Mouse (Mus musculus) embryonic facial prominence, embryonic 15.5 days (tissue): ENCODE measurements around the gene 5730522E02Rik. TPM values are rescaled to one million over a fixed set of nuclear protein-coding genes. Genes with fewer than 3 reads are reported as not detected.

Experiments used
- ATAC-seq: fragments of 200-750 bp; cut with Nextera tagmentation; 2 replicates; pipeline ENCODE4 v1.8.0; 2017; ENCODE audit warnings: low read depth, moderate TSS enrichment; ENCODE audit not compliant: insufficient number of reproducible peaks, low FRiP score, low TSS enrichment
- H3K27ac ChIP-seq: fragments of 300-500 bp; sonication (generic); replicated peaks from 2 replicates; pipeline ENCODE4 v1.5.1; 2015; ENCODE audit warnings: mild to moderate bottlenecking, inconsistent platforms
- H3K27me3 ChIP-seq: fragments of 300-500 bp; sonication (generic); 2 replicates; pipeline ENCODE4 v1.6.1; 2015; ENCODE audit warnings: inconsistent platforms
- H3K36me3 ChIP-seq: fragments of 300-500 bp; sonication (generic); 2 replicates; pipeline ENCODE4 v1.6.1; 2015; ENCODE audit warnings: mild to moderate bottlenecking, inconsistent platforms
- H3K4me1 ChIP-seq: fragments of 300-500 bp; sonication (generic); 2 replicates; pipeline ENCODE4 v1.6.1; 2015; ENCODE audit warnings: inconsistent platforms
- H3K4me2 ChIP-seq: fragments of 300-500 bp; sonication (generic); replicated peaks from 2 replicates; pipeline ENCODE4 v1.6.1; 2015; ENCODE audit warnings: mild to moderate bottlenecking, inconsistent platforms
- H3K4me3 ChIP-seq: fragments of 300-500 bp; sonication (generic); replicated peaks from 2 replicates; pipeline ENCODE4 v1.5.1; 2015; ENCODE audit warnings: mild to moderate bottlenecking, inconsistent platforms
- H3K9ac ChIP-seq: fragments of 300-500 bp; sonication (generic); 2 replicates; pipeline ENCODE4 v1.6.1; 2015; ENCODE audit warnings: inconsistent platforms
- H3K9me3 ChIP-seq: fragments of 300-500 bp; sonication (generic); replicated peaks from 2 replicates; pipeline ENCODE4 v1.6.1; 2016; ENCODE audit warnings: inconsistent platforms
- WGBS: fragments of 180-500 bp; shearing (Covaris S2); methylation state at CpG from one replicate; pipeline ENCODE4 v1.1.7; 2015; 5-methylcytosine and 5-hydroxymethylcytosine counted together
- polyA plus RNA-seq: library from polyadenylated mRNA; unstranded; fragments of >200 nt; fragmentation: Nextera tagmentation; extraction: Ambion mirVana; gene quantifications from 2 replicates; pipeline ENCODE4 v1.2.1, GENCODE M21; 2015

Gene 5730522E02Rik
- polyA plus RNA-seq, 1 experiment from 2014 or later: 3.8 TPM

DNA sequence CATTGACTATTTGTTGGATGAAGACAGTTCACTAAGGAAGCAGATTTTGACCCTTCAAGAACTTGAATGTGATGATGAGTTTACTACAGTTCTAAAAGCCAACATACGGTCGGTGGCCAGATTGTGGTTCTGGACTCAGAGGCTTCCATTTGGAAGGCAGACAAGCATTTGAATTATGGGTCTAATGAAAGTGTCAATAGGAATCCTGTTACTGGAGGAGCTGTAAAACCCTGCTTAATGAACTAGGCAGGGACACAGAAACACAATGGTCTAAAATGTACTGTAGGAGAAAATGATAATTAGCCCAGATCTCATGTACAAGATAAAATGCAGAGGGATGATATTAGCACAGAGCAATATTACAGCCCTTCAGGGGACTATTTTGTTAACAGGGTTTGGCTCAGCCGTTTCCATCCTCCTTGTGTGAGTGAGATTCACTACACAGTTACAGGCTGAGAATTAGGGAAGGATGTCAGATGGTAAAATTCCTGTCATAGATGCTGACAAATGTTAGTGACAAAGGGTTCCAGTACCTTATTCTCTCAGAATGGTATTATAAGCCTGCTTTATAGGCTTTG is 439.5 kb downstream of the 5730522E02Rik start:
- Histone ChIP-seq H3K4me1 (no peaks in the 10 kb centered on the region), H3K36me3 (no peaks in the 10 kb centered on the region), H3K27ac (no peak overlapping the region), H3K27me3 (no peaks in the 10 kb centered on the region), H3K9me3 (no peaks in the 10 kb centered on the region), H3K4me2 (no peak overlapping the region), H3K9ac (no peak overlapping the region), H3K4me3 (no peak overlapping the region)
- WGBS: 85% methylated on average over 3 of the region's 3 CpGs
- no peak for ATAC-seq

DNA sequence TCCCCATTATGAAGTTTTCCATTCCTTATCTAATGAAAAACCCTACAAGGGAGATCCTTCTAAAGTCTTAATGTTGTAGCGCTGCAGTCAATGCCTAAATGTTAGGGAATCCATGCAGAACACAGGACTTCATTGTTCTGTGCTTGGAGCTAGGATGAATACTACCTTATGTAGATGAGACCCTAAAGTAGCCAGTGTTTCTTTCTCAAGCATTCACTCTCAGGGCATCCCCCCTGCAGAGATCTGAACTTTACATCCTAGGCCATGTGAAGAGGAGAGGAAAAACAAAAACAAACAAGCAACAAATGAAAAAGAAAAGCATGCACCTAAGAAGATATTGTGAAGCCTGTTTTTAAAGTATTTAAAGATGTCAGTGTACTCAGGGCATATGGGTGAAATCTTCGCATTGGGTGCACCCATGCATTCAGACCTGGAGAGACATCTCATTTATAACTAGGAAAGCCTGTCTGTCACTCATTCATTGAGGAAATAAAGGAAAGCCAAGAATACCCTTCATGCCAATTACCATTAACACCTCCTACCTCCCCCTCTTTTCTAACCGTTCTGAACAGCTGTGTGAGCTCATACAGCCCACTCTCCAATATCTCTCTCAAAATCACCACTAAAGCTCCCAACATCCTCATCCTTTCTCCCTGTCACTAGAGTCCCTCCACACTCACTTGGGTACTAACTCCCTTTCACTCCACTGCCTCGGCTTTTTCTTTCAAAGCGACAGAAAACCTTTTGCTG is 442.8 kb downstream of the 5730522E02Rik start:
- WGBS: 62% methylated on average over 5 of the region's 5 CpGs
- no peaks in the 10 kb centered on the region for H3K36me3 ChIP-seq
- no peak overlapping the region for H3K9ac ChIP-seq
- no peak overlapping the region for H3K4me2 ChIP-seq
- no peak overlapping the region for H3K4me3 ChIP-seq
- no peaks in the 10 kb centered on the region for H3K4me1 ChIP-seq
- no peak overlapping the region for H3K27ac ChIP-seq
- ATAC-seq: no peak
- no peaks in the 10 kb centered on the region for H3K27me3 ChIP-seq
- no peaks in the 10 kb centered on the region for H3K9me3 ChIP-seq

DNA sequence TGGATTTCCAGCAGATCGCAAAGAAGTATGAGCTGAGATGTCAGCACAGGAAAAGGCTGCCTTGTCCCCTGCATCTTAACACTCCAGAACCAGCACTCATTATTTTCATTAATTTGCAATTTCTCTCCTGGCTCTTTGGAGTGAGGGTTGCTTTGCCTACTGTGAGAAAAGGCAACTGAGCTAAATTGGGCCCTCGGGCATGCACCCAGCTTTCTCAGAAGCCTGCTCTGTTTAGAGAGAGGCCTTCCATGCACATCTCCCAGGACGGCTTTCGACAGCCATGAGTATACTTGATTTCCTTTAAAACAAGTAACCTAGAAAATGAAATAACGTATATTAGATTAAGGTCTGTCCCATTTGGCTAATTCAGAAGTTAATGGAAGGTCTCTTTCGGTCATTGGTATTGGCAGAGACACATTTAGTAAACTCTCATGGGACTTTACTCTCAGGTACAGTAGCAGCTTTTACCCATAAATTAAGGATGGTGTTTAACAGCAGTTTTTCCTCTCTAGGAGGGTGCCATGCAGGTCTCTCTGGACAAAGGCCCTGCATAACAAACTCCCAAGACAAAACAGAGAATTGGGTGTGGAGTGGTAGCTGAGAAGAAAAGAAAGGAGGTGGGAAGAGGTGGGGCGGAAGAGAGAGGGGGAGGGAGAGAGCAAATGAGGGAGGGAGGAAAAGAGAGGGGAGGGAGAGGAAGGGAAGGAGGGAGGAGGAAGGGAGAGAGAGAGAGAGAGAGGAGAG is 457.2 kb downstream of the 5730522E02Rik start:
- Histone ChIP-seq H3K36me3 (no peaks in the 10 kb centered on the region), H3K4me2 (no peak overlapping the region), H3K9me3 (no peaks in the 10 kb centered on the region), H3K27ac (no peak overlapping the region), H3K27me3 (no peaks in the 10 kb centered on the region), H3K9ac (no peak overlapping the region), H3K4me3 (no peak overlapping the region), H3K4me1 (no peaks in the 10 kb centered on the region)
- 70% methylated on average over 7 of the region's 7 CpGs for WGBS
- ATAC-seq: no peak

DNA sequence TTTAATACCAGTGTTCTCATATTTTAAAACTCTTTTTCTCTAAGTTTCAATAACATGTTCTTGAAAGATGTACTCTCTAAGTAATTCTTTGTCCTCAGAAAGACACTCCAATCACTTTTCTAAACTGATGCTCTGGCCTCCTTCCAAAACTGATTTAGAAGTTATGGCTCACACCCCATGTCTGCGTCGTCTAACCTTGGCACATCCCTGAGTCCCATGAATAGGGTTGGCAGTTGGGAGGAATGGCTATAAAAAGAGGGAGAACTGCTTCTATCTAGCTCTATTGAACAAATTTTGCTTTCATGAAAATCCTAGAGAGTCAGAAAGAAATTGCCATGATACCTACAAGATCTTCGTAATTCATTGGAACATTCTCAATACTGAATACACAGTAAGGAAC is 458.1 kb downstream of the 5730522E02Rik start:
- Histone ChIP-seq H3K27me3 (no peaks in the 10 kb centered on the region), H3K9ac (no peak overlapping the region), H3K9me3 (no peaks in the 10 kb centered on the region), H3K4me3 (no peak overlapping the region), H3K4me1 (no peaks in the 10 kb centered on the region), H3K27ac (no peak overlapping the region), H3K36me3 (no peaks in the 10 kb centered on the region), H3K4me2 (no peak overlapping the region)
- WGBS: 80% methylated on average over 3 of the region's 3 CpGs
- ATAC-seq: no peak

DNA sequence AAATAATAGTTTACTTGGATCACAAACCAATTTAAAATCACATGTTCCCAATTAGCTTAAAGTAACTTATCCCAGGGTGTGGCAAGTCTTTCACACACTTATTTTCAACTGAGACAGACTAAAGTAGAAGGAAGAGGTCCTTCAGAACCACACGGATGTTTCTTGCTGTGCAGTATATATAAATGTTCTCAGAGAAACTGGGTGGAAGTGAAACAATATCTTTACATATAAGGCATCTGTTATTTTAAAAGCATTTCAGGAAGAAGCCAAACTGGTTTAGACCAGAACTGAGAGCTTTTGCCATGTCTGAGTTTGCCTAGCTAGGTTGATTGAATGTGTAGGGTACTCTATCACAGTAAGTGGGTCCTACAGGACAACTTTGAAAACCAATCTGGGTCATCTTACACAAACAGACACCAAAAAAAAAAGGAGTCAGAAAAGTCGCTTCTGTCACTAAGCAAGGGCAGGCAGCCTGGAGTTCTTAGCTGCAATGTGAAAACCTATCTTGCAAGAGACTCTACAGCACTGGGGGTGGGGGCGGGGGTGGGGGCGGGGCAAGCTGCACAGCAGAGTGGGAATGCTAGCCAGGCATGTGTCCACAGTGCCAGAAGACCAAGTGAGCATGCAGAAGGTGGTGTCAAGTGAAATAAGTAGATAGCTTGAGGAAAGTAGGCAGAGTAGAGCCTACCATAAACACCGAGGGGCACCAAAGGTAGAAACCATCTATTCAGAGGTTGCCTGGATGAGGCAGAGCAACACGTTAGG is 463.3 kb downstream of the 5730522E02Rik start:
- H3K4me3 ChIP-seq: no peak overlapping the region
- H3K36me3 ChIP-seq: no peaks in the 10 kb centered on the region
- 51% methylated on average over 6 of the region's 6 CpGs for WGBS
- no peak overlapping the region for H3K9ac ChIP-seq
- H3K27me3 ChIP-seq: no peaks in the 10 kb centered on the region
- no peaks in the 10 kb centered on the region for H3K4me1 ChIP-seq
- H3K9me3 ChIP-seq: no peaks in the 10 kb centered on the region
- no peak overlapping the region for H3K27ac ChIP-seq
- H3K4me2 ChIP-seq: no peak overlapping the region
- ATAC-seq: no peak

DNA sequence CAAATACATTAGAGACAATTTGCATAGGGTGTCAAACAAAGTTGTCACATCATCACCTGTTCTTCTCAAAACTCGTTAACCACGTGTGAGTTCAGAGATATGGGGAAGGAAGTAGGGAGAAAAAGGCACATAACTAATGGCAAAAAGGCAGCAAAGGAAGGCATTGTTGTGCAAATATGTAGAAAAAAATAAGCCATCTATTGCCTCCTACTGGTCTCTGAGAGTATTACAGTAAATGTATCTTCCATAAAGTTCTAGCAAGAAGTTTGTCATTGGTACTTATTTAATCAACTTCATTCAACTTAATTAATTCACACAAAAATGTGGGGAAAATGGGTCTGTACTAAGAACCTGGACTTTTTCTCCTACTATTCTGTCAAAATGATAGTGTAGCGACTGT is 466.9 kb downstream of the 5730522E02Rik start:
- no peak overlapping the region for H3K4me3 ChIP-seq
- no peaks in the 10 kb centered on the region for H3K4me1 ChIP-seq
- WGBS: 92% methylated on average over 3 of the region's 3 CpGs
- H3K4me2 ChIP-seq: no peak overlapping the region
- no peaks in the 10 kb centered on the region for H3K27me3 ChIP-seq
- H3K36me3 ChIP-seq: no peaks in the 10 kb centered on the region
- no peak overlapping the region for H3K9ac ChIP-seq
- no peak overlapping the region for H3K27ac ChIP-seq
- H3K9me3 ChIP-seq: no peaks in the 10 kb centered on the region
- no peak for ATAC-seq

DNA sequence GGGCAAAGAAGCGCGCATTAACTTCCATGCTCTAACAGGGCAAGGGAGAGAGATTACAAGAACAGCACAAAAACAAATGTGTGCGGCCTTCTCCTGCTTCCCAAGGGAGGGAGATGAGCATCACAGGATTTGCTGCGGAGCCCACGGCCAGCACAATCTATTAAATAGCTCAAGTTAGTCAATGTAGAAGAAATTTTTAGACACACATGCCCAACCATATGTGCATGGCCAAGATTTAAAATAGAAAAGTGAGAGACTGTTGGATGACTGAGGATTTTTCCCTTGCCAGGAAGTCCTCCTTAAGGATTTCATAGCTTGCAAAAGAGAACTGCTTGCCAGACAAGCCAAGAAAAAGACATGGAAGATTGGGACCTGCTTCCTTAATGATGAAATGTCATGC is 473.3 kb downstream of the 5730522E02Rik start:
- no peak for ATAC-seq
- no peaks in the 10 kb centered on the region for H3K27me3 ChIP-seq
- H3K4me3 ChIP-seq: no peak overlapping the region
- H3K36me3 ChIP-seq: no peaks in the 10 kb centered on the region
- H3K4me1 ChIP-seq: no peaks in the 10 kb centered on the region
- no peaks in the 10 kb centered on the region for H3K9me3 ChIP-seq
- no peak overlapping the region for H3K4me2 ChIP-seq
- no peak overlapping the region for H3K9ac ChIP-seq
- 67% methylated on average over 5 of the region's 5 CpGs for WGBS
- H3K27ac ChIP-seq: no peak overlapping the region

DNA sequence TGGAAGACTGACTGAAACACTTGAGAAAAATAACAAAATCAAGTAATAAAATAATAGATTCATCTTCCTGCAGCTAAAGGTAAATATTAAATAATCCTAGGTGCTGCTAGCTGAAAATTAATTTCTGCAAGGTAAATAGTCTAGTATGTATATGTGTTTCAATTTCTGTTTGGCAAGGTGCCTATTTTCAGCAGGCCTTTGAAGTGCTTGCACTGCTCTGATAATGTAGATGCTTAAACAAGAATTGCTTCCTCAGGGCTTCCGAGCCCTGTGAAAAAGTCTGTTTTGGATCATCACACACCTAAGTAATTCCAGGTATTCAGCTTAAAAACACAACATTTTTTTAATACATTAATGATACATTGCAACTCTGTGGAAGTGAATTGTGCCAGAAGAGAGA is 481.1 kb downstream of the 5730522E02Rik start:
- H3K9me3 ChIP-seq: no peaks in the 10 kb centered on the region
- H3K9ac ChIP-seq: no peak overlapping the region
- H3K4me1 ChIP-seq: no peaks in the 10 kb centered on the region
- H3K36me3 ChIP-seq: no peaks in the 10 kb centered on the region
- WGBS: 30% methylated on average over 1 of the region's 1 CpGs
- no peak overlapping the region for H3K4me3 ChIP-seq
- ATAC-seq: no peak
- no peak overlapping the region for H3K27ac ChIP-seq
- H3K4me2 ChIP-seq: no peak overlapping the region
- no peaks in the 10 kb centered on the region for H3K27me3 ChIP-seq

DNA sequence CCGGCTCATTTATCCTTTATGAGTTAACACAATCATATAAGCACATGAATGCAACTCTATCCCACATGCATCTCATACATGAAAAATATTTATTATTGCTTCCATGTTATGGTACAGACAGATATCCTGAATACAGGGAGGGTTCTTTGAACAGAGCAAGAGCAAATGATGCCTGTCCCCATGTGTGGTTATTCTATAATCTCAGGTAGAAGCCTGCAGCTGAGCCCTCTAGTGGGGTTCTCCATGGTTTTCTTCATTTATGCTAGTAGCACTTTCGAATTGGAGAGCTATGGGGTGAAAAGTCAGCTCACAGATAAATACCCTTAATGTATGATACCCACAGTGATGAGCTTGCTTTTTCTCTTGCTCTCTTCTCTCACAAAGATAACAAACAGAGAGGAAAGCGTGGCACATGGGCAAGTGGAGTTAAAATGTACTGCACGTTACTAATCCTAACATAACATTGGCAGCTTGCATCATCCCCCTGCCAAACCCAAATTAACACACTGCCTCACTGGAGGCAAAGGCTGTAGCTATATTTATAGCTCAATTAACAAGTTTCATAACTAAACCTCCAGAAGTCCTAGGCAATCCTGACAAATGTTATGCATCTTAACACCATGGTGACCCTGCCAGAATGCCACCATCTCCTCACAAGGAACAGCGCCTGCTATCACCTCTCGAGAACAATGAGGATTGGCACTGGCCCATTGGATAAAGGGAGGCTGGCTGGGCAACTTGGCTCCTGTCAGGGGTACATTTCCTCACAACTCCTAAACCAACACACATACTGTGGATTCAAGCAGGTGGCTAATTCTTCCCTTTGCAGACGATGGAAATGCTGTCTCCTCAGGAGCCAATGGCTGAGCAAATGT is 494.9 kb downstream of the 5730522E02Rik start:
- 78% methylated on average over 7 of the region's 7 CpGs for whole genome bisulfite sequencing
- Histone ChIP-seq H3K9ac (no peak overlapping the region), H3K4me3 (no peak overlapping the region), H3K9me3 (no peaks in the 10 kb centered on the region), H3K4me1 (no peaks in the 10 kb centered on the region), H3K27me3 (no peaks in the 10 kb centered on the region), H3K4me2 (no peak overlapping the region), H3K27ac (no peak overlapping the region), H3K36me3 (no peaks in the 10 kb centered on the region)
- no peak for ATAC-seq

DNA sequence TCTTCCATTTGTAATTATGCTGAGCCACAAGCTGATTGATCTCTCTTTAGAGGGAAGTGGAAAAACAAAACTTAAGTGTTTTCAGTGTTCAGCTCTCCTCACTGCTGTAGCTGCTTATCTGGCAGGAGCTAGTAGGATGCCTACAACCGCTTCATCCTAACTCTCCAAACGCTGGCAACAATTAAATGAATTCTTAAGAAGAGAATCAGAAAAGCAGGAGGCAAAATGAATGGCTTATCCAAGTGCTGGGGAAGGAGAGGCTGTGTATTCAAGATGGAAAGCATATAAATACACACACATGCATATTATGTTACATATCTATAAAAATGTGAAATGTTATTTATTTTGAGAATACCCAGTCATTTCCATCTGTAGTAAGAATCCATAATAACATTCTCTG is 500.0 kb downstream of the 5730522E02Rik start:
- Histone ChIP-seq H3K27ac (no peak overlapping the region), H3K9ac (no peak overlapping the region), H3K4me1 (no peaks in the 10 kb centered on the region), H3K4me3 (no peak overlapping the region), H3K36me3 (no peaks in the 10 kb centered on the region), H3K27me3 (no peaks in the 10 kb centered on the region), H3K9me3 (no peaks in the 10 kb centered on the region), H3K4me2 (no peak overlapping the region)
- 42% methylated on average over 2 of the region's 2 CpGs for WGBS
- ATAC-seq: no peak
